Mouse (Mus musculus): ENCODE results near the gene Pgrmc2. TPM values are rescaled to one million over a fixed set of nuclear protein-coding genes. Genes with fewer than 3 reads are reported as not detected.

Gene Pgrmc2
- polyA plus RNA-seq, 1 experiment from 2014 or later, result 44.9 TPM

GRCm38 (mm10) chr3:41065320-41065719 lies 17.5 kb downstream of the Pgrmc2 start:
- no peak overlapping the region for H3K4me2 ChIP-seq
- no peak for ATAC-seq (replicated peaks; ENCODE audit: insufficient number of reproducible peaks, insufficient read depth, low FRiP score, low read depth)
- H3K9ac ChIP-seq, result no peak overlapping the region
- H3K4me1 ChIP-seq (replicated peaks), result no peaks in the 10 kb centered on the region
- no peaks in the 10 kb centered on the region for H3K27me3 ChIP-seq
- H3K9me3 ChIP-seq (replicated peaks), result no peaks in the 10 kb centered on the region
- 75% methylated on average over 2 of the region's 2 CpGs for WGBS
- H3K36me3 ChIP-seq, result peaks cover 28% of the 10 kb centered on the region; the same call in 1 of the 2 replicates
- no peak overlapping the region for H3K4me3 ChIP-seq
- no peak overlapping the region for H3K27ac ChIP-seq

GRCm38 (mm10) chr3:41062758-41063157 lies 20.1 kb downstream of the Pgrmc2 start:
- Histone ChIP-seq H3K27me3 (no peaks in the 10 kb centered on the region), H3K4me1 (replicated peaks) (peaks cover 9% of the 10 kb centered on the region; the same call in 1 of the 2 replicates), H3K4me3 (no peak overlapping the region), H3K4me2 (no peak overlapping the region), H3K27ac (no peak overlapping the region), H3K9ac (no peak overlapping the region), H3K9me3 (replicated peaks) (no peaks in the 10 kb centered on the region), H3K36me3 (peaks cover 17% of the 10 kb centered on the region; the same call in 1 of the 2 replicates)
- no peak for ATAC-seq (replicated peaks; ENCODE audit: insufficient number of reproducible peaks, insufficient read depth, low FRiP score, low read depth)
- 97% methylated on average over 2 of the region's 2 CpGs for WGBS

- Histone ChIP-seq H3K27ac (no peak overlapping the region), H3K9ac (no peak overlapping the region), H3K9me3 (replicated peaks) (no peaks in the 10 kb centered on the region), H3K4me1 (replicated peaks) (peaks cover 9% of the 10 kb centered on the region; the same call in 1 of the 2 replicates), H3K27me3 (no peaks in the 10 kb centered on the region), H3K36me3 (peaks cover 9% of the 10 kb centered on the region; the same call in 1 of the 2 replicates), H3K4me3 (no peak overlapping the region), H3K4me2 (no peak overlapping the region)
- WGBS, result 75% methylated on average over 3 of the region's 3 CpGs
- no peak for ATAC-seq (replicated peaks; ENCODE audit: insufficient number of reproducible peaks, insufficient read depth, low FRiP score, low read depth)
Observed at GRCm38 (mm10) chr3:41061831-41062565, 20.8 kb downstream of the Pgrmc2 start.

DNA sequence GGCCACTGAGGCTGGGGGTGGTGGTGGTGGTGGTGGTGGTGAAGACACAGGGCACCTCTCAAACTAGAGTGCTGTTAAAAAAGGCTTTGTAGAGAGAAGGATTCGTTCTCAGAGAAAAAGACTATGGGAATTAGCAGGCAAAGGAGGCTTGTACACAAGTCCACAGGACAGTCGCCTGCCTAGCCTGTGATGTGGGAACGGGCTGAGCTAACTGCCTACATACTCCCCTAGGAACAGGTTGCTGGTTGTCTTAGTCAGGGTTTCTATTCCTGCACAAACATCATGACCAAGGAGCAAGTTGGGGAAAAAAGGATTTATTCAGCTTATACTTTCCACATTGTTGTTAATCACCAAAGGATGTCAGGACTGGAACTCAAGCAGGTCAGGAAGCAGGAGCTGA lies 23.6 kb downstream of the Pgrmc2 start:
- no peak overlapping the region for H3K27ac ChIP-seq
- no peak for ATAC-seq (replicated peaks; ENCODE audit: insufficient number of reproducible peaks, insufficient read depth, low FRiP score, low read depth)
- WGBS, result 82% methylated on average over 3 of the region's 3 CpGs

DNA sequence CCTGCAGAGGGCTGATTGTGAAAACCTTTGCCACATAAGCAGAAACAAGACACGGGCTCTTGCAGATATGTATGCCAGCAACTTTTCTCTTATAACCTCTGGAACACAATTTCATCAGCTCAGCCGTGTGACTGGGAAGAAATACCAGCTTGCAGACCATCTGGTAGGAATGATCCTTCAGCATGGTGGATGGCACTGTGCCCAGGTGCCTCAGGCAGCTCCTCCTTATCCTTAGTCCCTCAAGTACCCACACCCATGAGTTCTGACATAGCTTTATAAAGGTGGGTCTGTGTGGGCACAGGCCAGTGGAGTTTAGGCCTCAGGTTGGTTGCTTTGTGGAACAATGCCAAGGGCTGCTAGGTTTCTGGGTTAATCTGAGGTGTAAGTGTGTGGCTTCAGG lies 24.5 kb downstream of the Pgrmc2 start:
- H3K4me1 ChIP-seq (replicated peaks), result peaks cover 9% of the 10 kb centered on the region; the same call in 1 of the 2 replicates
- H3K27me3 ChIP-seq, result no peaks in the 10 kb centered on the region
- ATAC-seq (replicated peaks; ENCODE audit: insufficient number of reproducible peaks, insufficient read depth, low FRiP score, low read depth), result no peak
- peak overlapping the region; percentile 58 for H3K27ac ChIP-seq
- no peak overlapping the region for H3K9ac ChIP-seq
- 44% methylated on average over 2 of the region's 2 CpGs for WGBS
- no peak overlapping the region for H3K4me2 ChIP-seq
- H3K36me3 ChIP-seq, result no peaks in the 10 kb centered on the region
- no peak overlapping the region for H3K4me3 ChIP-seq
- no peaks in the 10 kb centered on the region for H3K9me3 ChIP-seq (replicated peaks)

More for the DNA sequence above, 23.6 kb downstream of the Pgrmc2 start:
- no peak overlapping the region for H3K4me3 ChIP-seq
- H3K36me3 ChIP-seq, result no peaks in the 10 kb centered on the region
- no peaks in the 10 kb centered on the region for H3K27me3 ChIP-seq
- H3K4me2 ChIP-seq, result no peak overlapping the region
- no peak overlapping the region for H3K9ac ChIP-seq
- peaks cover 9% of the 10 kb centered on the region; the same call in 1 of the 2 replicates for H3K4me1 ChIP-seq (replicated peaks)
- no peaks in the 10 kb centered on the region for H3K9me3 ChIP-seq (replicated peaks)

DNA sequence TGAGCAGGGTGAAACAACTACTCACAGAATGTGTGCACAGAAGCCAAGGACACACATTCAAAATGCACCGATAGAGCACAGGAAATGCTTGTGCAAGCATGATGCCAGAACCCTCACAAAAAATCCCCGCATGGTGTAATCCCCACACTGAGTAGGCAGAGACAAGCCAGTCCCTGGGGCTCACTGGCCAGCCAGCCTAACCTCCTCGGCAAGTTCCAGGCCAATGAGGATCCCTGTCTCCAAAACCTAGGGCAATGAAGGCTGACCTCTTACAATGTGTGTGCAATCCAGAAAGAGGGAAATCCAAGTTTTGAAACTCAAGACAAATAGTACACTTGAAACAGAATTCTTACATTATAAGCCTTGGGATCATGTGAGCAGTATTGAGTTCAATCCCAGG lies 29.5 kb downstream of the Pgrmc2 start:
- Histone ChIP-seq H3K4me1 (replicated peaks) (peaks cover 6% of the 10 kb centered on the region; the same call in 1 of the 2 replicates), H3K9ac (no peak overlapping the region), H3K9me3 (replicated peaks) (no peaks in the 10 kb centered on the region), H3K36me3 (no peaks in the 10 kb centered on the region), H3K27ac (no peak overlapping the region), H3K27me3 (no peaks in the 10 kb centered on the region), H3K4me2 (no peak overlapping the region), H3K4me3 (no peak overlapping the region)
- ATAC-seq (replicated peaks; ENCODE audit: insufficient number of reproducible peaks, insufficient read depth, low FRiP score, low read depth), result no peak
- WGBS, result 85% methylated on average over 3 of the region's 3 CpGs

- no peak overlapping the region for H3K4me2 ChIP-seq
- H3K27me3 ChIP-seq, result no peaks in the 10 kb centered on the region
- H3K9me3 ChIP-seq (replicated peaks), result no peaks in the 10 kb centered on the region
- H3K4me1 ChIP-seq (replicated peaks), result peaks cover 6% of the 10 kb centered on the region
- no peak overlapping the region for H3K4me3 ChIP-seq
- no peak for ATAC-seq (replicated peaks; ENCODE audit: insufficient number of reproducible peaks, insufficient read depth, low FRiP score, low read depth)
- no peak overlapping the region for H3K9ac ChIP-seq
- H3K27ac ChIP-seq, result no peak overlapping the region
- no peaks in the 10 kb centered on the region for H3K36me3 ChIP-seq
- 85% methylated on average over 6 of the region's 6 CpGs for WGBS
Observed at GRCm38 (mm10) chr3:41047838-41048237, 35.0 kb downstream of the Pgrmc2 start.

DNA sequence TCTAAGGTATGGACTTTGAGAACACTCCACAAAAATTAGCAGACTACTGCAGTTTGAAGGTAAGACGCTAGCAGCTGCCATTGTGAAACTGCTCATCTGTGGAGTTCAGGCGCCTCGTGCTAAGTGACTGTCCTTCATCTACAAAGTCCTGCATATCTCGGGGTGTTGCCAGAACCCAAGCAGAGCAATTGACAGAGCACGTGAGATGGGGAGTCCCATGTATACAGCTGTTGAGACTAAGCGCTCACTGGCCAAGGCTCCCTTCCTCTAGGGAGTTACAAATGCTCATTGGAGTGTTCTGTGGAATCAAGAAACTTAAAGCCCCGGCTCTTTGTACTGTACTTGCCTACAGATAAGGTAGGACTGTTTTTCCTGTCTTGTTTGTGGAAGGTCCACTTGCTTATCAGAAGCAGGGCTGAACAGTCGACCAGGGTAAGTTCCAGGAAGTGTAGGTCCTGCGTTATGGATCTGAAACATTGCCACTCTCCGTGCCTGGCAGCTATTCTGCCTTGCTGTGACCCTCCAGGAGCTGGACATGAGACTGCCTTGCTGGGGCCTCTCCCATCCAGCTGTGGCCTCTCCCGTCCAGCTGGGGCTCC lies 39.0 kb downstream of the Pgrmc2 start:
- H3K9ac ChIP-seq, result no peak overlapping the region
- H3K4me1 ChIP-seq (replicated peaks), result peaks cover 6% of the 10 kb centered on the region
- H3K27ac ChIP-seq, result no peak overlapping the region
- no peak overlapping the region for H3K4me2 ChIP-seq
- H3K9me3 ChIP-seq (replicated peaks), result no peaks in the 10 kb centered on the region
- no peaks in the 10 kb centered on the region for H3K27me3 ChIP-seq
- no peak overlapping the region for H3K4me3 ChIP-seq
- no peak for ATAC-seq (replicated peaks; ENCODE audit: insufficient number of reproducible peaks, insufficient read depth, low FRiP score, low read depth)
- H3K36me3 ChIP-seq, result no peaks in the 10 kb centered on the region
- 31% methylated on average over 11 of the region's 11 CpGs for WGBS

- H3K4me3 ChIP-seq, result no peak overlapping the region
- no peak for ATAC-seq (replicated peaks; ENCODE audit: insufficient number of reproducible peaks, insufficient read depth, low FRiP score, low read depth)
- no peak overlapping the region for H3K9ac ChIP-seq
- 77% methylated on average over 4 of the region's 4 CpGs for WGBS
- H3K4me2 ChIP-seq, result no peak overlapping the region
- no peaks in the 10 kb centered on the region for H3K9me3 ChIP-seq (replicated peaks)
- no peaks in the 10 kb centered on the region for H3K27me3 ChIP-seq
- peaks cover 6% of the 10 kb centered on the region for H3K4me1 ChIP-seq (replicated peaks)
- no peak overlapping the region for H3K27ac ChIP-seq
- no peaks in the 10 kb centered on the region for H3K36me3 ChIP-seq
Observed at GRCm38 (mm10) chr3:41042195-41042938, 40.5 kb downstream of the Pgrmc2 start.

GRCm38 (mm10) chr3:41041241-41041640 lies 41.6 kb downstream of the Pgrmc2 start:
- H3K36me3 ChIP-seq, result no peaks in the 10 kb centered on the region
- no peak overlapping the region for H3K4me2 ChIP-seq
- H3K4me1 ChIP-seq (replicated peaks), result peaks cover 6% of the 10 kb centered on the region
- no peaks in the 10 kb centered on the region for H3K27me3 ChIP-seq
- no peak for ATAC-seq (replicated peaks; ENCODE audit: insufficient number of reproducible peaks, insufficient read depth, low FRiP score, low read depth)
- no peak overlapping the region for H3K27ac ChIP-seq
- WGBS, result 62% methylated on average over 5 of the region's 5 CpGs
- H3K9ac ChIP-seq, result no peak overlapping the region
- H3K4me3 ChIP-seq, result no peak overlapping the region
- H3K9me3 ChIP-seq (replicated peaks), result no peaks in the 10 kb centered on the region

GRCm38 (mm10) chr3:41038297-41038916 lies 44.4 kb downstream of the Pgrmc2 start:
- no peak for ATAC-seq (replicated peaks; ENCODE audit: insufficient number of reproducible peaks, insufficient read depth, low FRiP score, low read depth)
- Histone ChIP-seq H3K9ac (no peak overlapping the region), H3K4me3 (no peak overlapping the region), H3K9me3 (replicated peaks) (no peaks in the 10 kb centered on the region), H3K36me3 (no peaks in the 10 kb centered on the region), H3K27me3 (no peaks in the 10 kb centered on the region), H3K27ac (no peak overlapping the region), H3K4me2 (no peak overlapping the region), H3K4me1 (replicated peaks) (no peaks in the 10 kb centered on the region)
- 75% methylated on average over 5 of the region's 5 CpGs for WGBS

Measured in heart, embryonic 15.5 days (tissue).